Mouse (Mus musculus) E14TG2a.4 (cell line): Measurements from ENCODE around the gene Casc3.

ENCODE experiments used
- CTCF ChIP-seq: conservative IDR thresholded peaks from 2 replicates; pipeline ENCODE4 v1.5.1; 2014; ENCODE audit warnings: low read length
- POU5F1 ChIP-seq: IDR thresholded peaks from 2 replicates; pipeline ENCODE4 v1.6.1; 2014; ENCODE audit warnings: low read length, borderline replicate concordance

GRCm38 (mm10) chr11:98787691-98788090, 17.0 kb upstream of the Casc3 start:
- TF ChIP-seq CTCF (peak; percentile 51), POU5F1 (no peak)
